ENCODE assay signal across 14 mouse cellular contexts in genomic region chr13:52704673-52705072, GRCm38 (mm10).
DNase-seq lines count a peak whose midpoint lies in the region; ATAC-seq and TF ChIP-seq lines count a peak whose summit lies in the region.
"Had no signal": no experiment of that assay in that cellular context is flagged by ENCODE, and none has a peak within 500 bp of the region (broad histone marks: within the 10 kb centered on the region; RNA-seq: fewer than 3 reads in every experiment).

No protein-coding gene starts in this region.

- no peaks in the 10 kb centered on the region for H3K27me3 ChIP-seq in kidney, adult 2 months (replicated peaks; ENCODE audit: control insufficient read depth, insufficient read depth, low read length)
- no peaks in the 10 kb centered on the region; the same call in 1 of the 2 replicates for H3K27me3 ChIP-seq in kidney, embryonic 16.5 days (ENCODE audit: insufficient read depth, low read length)
- no peaks in the 10 kb centered on the region for H3K27me3 ChIP-seq in midbrain, embryonic 14.5 days (ENCODE audit: control insufficient read depth, insufficient read depth, low read length)
- H3K27me3 ChIP-seq in midbrain, embryonic 13.5 days, result no peaks in the 10 kb centered on the region
- H3K27me3 ChIP-seq in limb, embryonic 14.5 days (ENCODE audit: control insufficient read depth, insufficient read depth, low read length), result no peaks in the 10 kb centered on the region
- H3K27me3 ChIP-seq: hindbrain, embryonic 13.5 days; stomach, embryonic 15.5 days had no signal

- 53% methylated on average over 3 of the region's 3 CpGs for WGBS in kidney, adult 2 months
- 53% methylated on average over 3 of the region's 3 CpGs for WGBS in kidney, embryonic 16.5 days
- WGBS in midbrain, embryonic 14.5 days, result 26% methylated on average over 3 of the region's 3 CpGs
- WGBS in midbrain, embryonic 13.5 days, result 27% methylated on average over 3 of the region's 3 CpGs
- WGBS in limb, embryonic 14.5 days, result 32% methylated on average over 3 of the region's 3 CpGs

- H3K9ac ChIP-seq in kidney, embryonic 16.5 days (replicated peaks; ENCODE audit: low read length), result no peak overlapping the region
- no peak overlapping the region for H3K9ac ChIP-seq in midbrain, embryonic 14.5 days (replicated peaks; ENCODE audit: low read length)
- no peak overlapping the region for H3K9ac ChIP-seq in midbrain, embryonic 13.5 days (replicated peaks)
- H3K9ac ChIP-seq in limb, embryonic 14.5 days (ENCODE audit: low read depth, low read length, severe bottlenecking), result no peak overlapping the region
- H3K9ac ChIP-seq: hindbrain, embryonic 13.5 days; stomach, embryonic 15.5 days had no signal

- TF ChIP-seq POLR2A in kidney, adult 2 months (IDR thresholded peaks at IDR 0.05; ENCODE audit: low read depth, low read length), result no peak
- no peak for TF ChIP-seq POLR2A in limb, embryonic 14.5 days (IDR thresholded peaks at IDR 0.05; ENCODE audit: borderline replicate concordance, extremely low read depth, insufficient read depth, insufficient read length)

- TF ChIP-seq CTCF in kidney, adult 2 months (conservative IDR thresholded peaks at IDR 0.05; ENCODE audit: insufficient read depth, insufficient read length, low read depth, low read length), result no peak

- H3K4me1 ChIP-seq in kidney, adult 2 months (ENCODE audit: control insufficient read depth, insufficient read depth, low read length), result no peaks in the 10 kb centered on the region
- peaks cover 7% of the 10 kb centered on the region; the same call in 1 of the 2 replicates for H3K4me1 ChIP-seq in kidney, embryonic 16.5 days (ENCODE audit: insufficient read depth, low read length)
- H3K4me1 ChIP-seq in midbrain, embryonic 14.5 days (ENCODE audit: control insufficient read depth, insufficient read depth, low read length), result no peaks in the 10 kb centered on the region
- peaks cover 5% of the 10 kb centered on the region; the same call in 1 of the 2 replicates for H3K4me1 ChIP-seq in midbrain, embryonic 13.5 days (replicated peaks)
- peaks cover 17% of the 10 kb centered on the region for H3K4me1 ChIP-seq in limb, embryonic 14.5 days (ENCODE audit: control insufficient read depth, insufficient read depth, low read length)
- H3K4me1 ChIP-seq: stomach, embryonic 15.5 days had no signal

- no peaks in the 10 kb centered on the region for H3K36me3 ChIP-seq in kidney, adult 2 months (ENCODE audit: control insufficient read depth, insufficient read depth, low read length)
- H3K36me3 ChIP-seq in kidney, embryonic 16.5 days (ENCODE audit: insufficient read depth, low read length), result no peaks in the 10 kb centered on the region
- H3K36me3 ChIP-seq in midbrain, embryonic 14.5 days (ENCODE audit: control insufficient read depth, insufficient read depth, low read length), result no peaks in the 10 kb centered on the region
- H3K36me3 ChIP-seq in midbrain, embryonic 13.5 days, result no peaks in the 10 kb centered on the region
- no peaks in the 10 kb centered on the region for H3K36me3 ChIP-seq in limb, embryonic 14.5 days (ENCODE audit: control insufficient read depth, insufficient read depth, low read length)
- H3K36me3 ChIP-seq: hindbrain, embryonic 13.5 days; stomach, embryonic 15.5 days had no signal

- H3K4me2 ChIP-seq in kidney, embryonic 16.5 days (replicated peaks; ENCODE audit: low read depth, low read length), result no peak overlapping the region
- H3K4me2 ChIP-seq in midbrain, embryonic 14.5 days (ENCODE audit: low read length), result no peak overlapping the region
- H3K4me2 ChIP-seq in midbrain, embryonic 13.5 days (replicated peaks), result no peak overlapping the region
- no peak overlapping the region for H3K4me2 ChIP-seq in limb, embryonic 14.5 days (replicated peaks; ENCODE audit: low read depth, low read length, severe bottlenecking)
- H3K4me2 ChIP-seq: hindbrain, embryonic 13.5 days; liver, embryonic 11.5 days; stomach, embryonic 15.5 days had no signal

- no peaks in the 10 kb centered on the region for H3K9me3 ChIP-seq in kidney, embryonic 16.5 days (ENCODE audit: low read length)
- H3K9me3 ChIP-seq in midbrain, embryonic 14.5 days (ENCODE audit: control insufficient read depth, low read length), result no peaks in the 10 kb centered on the region
- H3K9me3 ChIP-seq in midbrain, embryonic 13.5 days, result no peaks in the 10 kb centered on the region
- no peaks in the 10 kb centered on the region; the same call in 1 of the 2 replicates for H3K9me3 ChIP-seq in limb, embryonic 14.5 days (ENCODE audit: control insufficient read depth, low read length)
- H3K9me3 ChIP-seq: hindbrain, embryonic 13.5 days; megakaryocyte, embryonic 14.5 days; stomach, embryonic 15.5 days had no signal

- no peak overlapping the region for H3K27ac ChIP-seq in kidney, adult 2 months (ENCODE audit: insufficient read depth, low read depth, low read length)
- H3K27ac ChIP-seq in kidney, embryonic 16.5 days (ENCODE audit: low read length), result no peak overlapping the region
- no peak overlapping the region for H3K27ac ChIP-seq in midbrain, embryonic 14.5 days (replicated peaks; ENCODE audit: low read depth, low read length)
- H3K27ac ChIP-seq in midbrain, embryonic 13.5 days, result no peak overlapping the region
- no peak overlapping the region for H3K27ac ChIP-seq in limb, embryonic 14.5 days (replicated peaks; ENCODE audit: low read depth, low read length)
- H3K27ac ChIP-seq: hindbrain, embryonic 13.5 days; stomach, embryonic 15.5 days had no signal

- ATAC-seq in kidney, embryonic 16.5 days (ENCODE audit: low FRiP score, low TSS enrichment), result no peak; the same call in 1 of the 2 replicates
- no peak for ATAC-seq in midbrain, embryonic 14.5 days (ENCODE audit: low FRiP score, low TSS enrichment)
- no peak for ATAC-seq in midbrain, embryonic 13.5 days
- peak; percentile 44; the same call in 1 of the 2 replicates for ATAC-seq in limb, embryonic 14.5 days (ENCODE audit: low FRiP score, low read depth)

- no peak overlapping the region for H3K4me3 ChIP-seq in kidney, adult 2 months (ENCODE audit: insufficient read depth, low read depth, low read length)
- H3K4me3 ChIP-seq in kidney, embryonic 16.5 days (ENCODE audit: low read length), result no peak overlapping the region
- H3K4me3 ChIP-seq in midbrain, embryonic 14.5 days (replicated peaks; ENCODE audit: low read depth, low read length), result no peak overlapping the region
- no peak overlapping the region for H3K4me3 ChIP-seq in midbrain, embryonic 13.5 days (replicated peaks)
- H3K4me3 ChIP-seq in limb, embryonic 14.5 days (replicated peaks; ENCODE audit: low read length), result no peak overlapping the region
- H3K4me3 ChIP-seq: hindbrain, embryonic 13.5 days; megakaryocyte, embryonic 14.5 days; myocyte; stomach, embryonic 15.5 days had no signal

- DNase-seq in kidney, adult 2 months, result peak; percentile 24
- peak; percentile 56 for DNase-seq in midbrain, embryonic 14.5 days
- peak; percentile 93 for DNase-seq in limb, embryonic 14.5 days (ENCODE audit: low spot score)
- DNase-seq in urinary bladder, postnatal 4 days (ENCODE audit: low spot score in 2 of 2), result no peak
- DNase-seq in adrenal gland, adult 8-10 months, result no peak
- DNase-seq: cerebellum, adult 11-12 months; thymus, postnatal 4 days had no signal

Comparison
In these comparisons a context has a peak if more than half of its experiments do, and no peak if none do; other contexts are left out.
1. DNase-seq: peak in kidney, adult 2 months (single experiment), midbrain, embryonic 14.5 days (single experiment) and limb, embryonic 14.5 days (single experiment); none in urinary bladder, postnatal 4 days (0 of 2) and adrenal gland, adult 8-10 months (single experiment).